Mouse (Mus musculus) kidney, adult 2 months (tissue): Measurements from ENCODE around the gene Hoxa9.

Experiments
- CTCF ChIP-seq: fragments of 200-500 bp; conservative IDR thresholded peaks from 2 replicates; pipeline ENCODE4 v1.5.1; 2011; ENCODE audit warnings: low read depth, mild to moderate bottlenecking, control low read depth, low read length, moderate library complexity, mixed read lengths; ENCODE audit not compliant: insufficient read depth, insufficient read length
- POLR2A ChIP-seq: fragments of 200-500 bp; IDR thresholded peaks from one replicate; pipeline ENCODE4 v1.6.1; 2011; ENCODE audit warnings: low read depth, low read length, control low read depth

- TF ChIP-seq CTCF (no peak), POLR2A (no peak)
These were observed 2.1 kb downstream of the Hoxa9 start for GRCm38 (mm10) chr6:52228475-52229465.
